Mouse (Mus musculus) cortical plate, adult 2 months (tissue): ENCODE data around the gene Wdr61. TPM values are rescaled to one million over a fixed set of nuclear protein-coding genes. Genes with fewer than 3 reads are reported as not detected.
"Not testable (repeated sequence)": the region's sequence is repeated elsewhere in the genome, so short reads cannot be mapped to it uniquely, and the experiment has no call there.

Experiments
- H3K27ac ChIP-seq: fragments of 200-500 bp; 2 replicates; pipeline ENCODE4 v1.5.1; 2012; ENCODE audit warnings: low read length, control low read depth, inconsistent platforms; ENCODE audit not compliant: insufficient read depth
- H3K4me1 ChIP-seq: fragments of 200-500 bp; 2 replicates; pipeline ENCODE4 v1.6.1; 2011; ENCODE audit warnings: low read length; ENCODE audit not compliant: control insufficient read depth, insufficient read depth
- H3K4me3 ChIP-seq: fragments of 200-500 bp; 2 replicates; pipeline ENCODE4 v1.5.1; 2011; ENCODE audit warnings: mild to moderate bottlenecking, low read length, control low read depth; ENCODE audit not compliant: insufficient read depth
- CTCF ChIP-seq: fragments of 200-500 bp; IDR thresholded peaks from 2 replicates; pipeline ENCODE4 v1.5.1; 2011; ENCODE audit warnings: mild to moderate bottlenecking, control low read depth, low read length; ENCODE audit not compliant: insufficient read depth; ENCODE audit errors: extremely low read depth
- POLR2A ChIP-seq: fragments of 200-500 bp; IDR thresholded peaks from 2 replicates; pipeline ENCODE4 v1.6.1; 2011; ENCODE audit warnings: mild to moderate bottlenecking, low read length, control low read depth; ENCODE audit not compliant: insufficient read depth; ENCODE audit errors: extremely low read depth
- polyA plus RNA-seq: library from polyadenylated mRNA; depleted of rRNA; stranded (reverse); fragments of >200 nt; gene quantifications from 2 replicates; pipeline ENCODE4 v1.2.3, GENCODE M21; 2012

Wdr61 gene
- polyA plus RNA-seq, 1 experiment: 62.6 TPM

DNA sequence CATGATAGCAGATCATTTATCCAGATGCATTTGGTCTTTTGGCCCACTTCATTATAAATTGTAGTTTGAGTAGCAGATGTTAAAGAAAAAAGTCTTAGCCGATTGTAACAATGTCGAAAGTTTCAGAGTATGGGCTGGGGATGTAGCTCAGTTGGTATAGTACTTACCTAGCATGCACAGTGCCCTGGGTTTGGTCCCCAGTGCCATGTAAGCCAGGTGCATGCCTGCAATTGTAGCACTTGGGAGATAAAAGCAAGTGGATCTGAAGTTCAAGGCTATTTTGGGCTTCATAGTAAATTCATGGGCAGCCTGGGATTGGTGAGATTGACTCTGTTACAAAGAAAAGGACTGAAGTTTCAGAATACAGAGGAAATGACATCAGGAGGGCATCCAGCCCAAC is 31.7 kb downstream of the Wdr61 start:
- Histone ChIP-seq H3K27ac (no peak overlapping the region), H3K4me3 (no peak overlapping the region), H3K4me1 (peaks cover 18% of the 10 kb centered on the region)
- TF ChIP-seq POLR2A (no peak), CTCF (no peak)

DNA sequence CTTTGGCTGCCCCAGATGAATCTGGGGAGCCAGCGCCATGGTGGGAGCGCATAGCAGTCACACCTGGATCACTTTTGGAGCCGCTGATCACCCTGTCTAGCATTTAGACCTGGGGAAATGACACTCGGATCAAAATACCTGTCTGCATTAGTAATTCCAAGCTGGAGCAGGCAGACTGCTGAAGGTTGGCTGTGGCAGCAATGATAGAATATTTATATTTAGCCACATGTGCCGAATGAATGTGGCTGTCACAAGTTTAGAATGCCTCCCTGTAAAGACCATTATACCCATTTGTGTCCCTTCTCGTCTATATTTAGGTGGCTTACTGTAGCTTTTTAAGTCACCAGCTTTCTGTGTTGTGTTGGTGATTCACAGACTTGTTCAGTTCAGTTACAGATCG is 33.6 kb downstream of the Wdr61 start:
- H3K27ac ChIP-seq: 0 out of 2 replicates have a peak overlapping the region, but pooled peaks have one; percentile 31
- peak overlapping the region; percentile 71; the same call in 1 of the 2 replicates for H3K4me3 ChIP-seq
- TF ChIP-seq CTCF: no peak
- no peak for TF ChIP-seq POLR2A
- peaks cover 18% of the 10 kb centered on the region for H3K4me1 ChIP-seq

DNA sequence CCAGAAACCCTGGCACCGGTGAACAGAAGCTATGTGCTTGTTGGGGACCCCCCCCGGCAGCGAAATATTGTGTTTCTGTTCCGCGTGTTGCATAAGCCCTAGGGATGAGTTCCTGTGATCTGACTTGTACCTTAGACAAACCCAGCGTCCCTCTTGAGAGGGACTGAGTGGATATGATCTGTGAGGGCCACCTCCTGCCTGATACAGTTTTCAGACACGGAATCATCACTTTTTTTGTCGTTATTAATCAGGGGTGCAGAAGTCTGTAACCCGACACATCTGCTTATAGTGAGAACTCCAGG is 34.2 kb downstream of the Wdr61 start:
- TF ChIP-seq CTCF: no peak
- no peak for TF ChIP-seq POLR2A
- H3K4me3 ChIP-seq: peak overlapping the region; percentile 71
- 0 out of 2 replicates have a peak overlapping the region, but pooled peaks have one; percentile 52 for H3K27ac ChIP-seq
- peaks cover 18% of the 10 kb centered on the region for H3K4me1 ChIP-seq

DNA sequence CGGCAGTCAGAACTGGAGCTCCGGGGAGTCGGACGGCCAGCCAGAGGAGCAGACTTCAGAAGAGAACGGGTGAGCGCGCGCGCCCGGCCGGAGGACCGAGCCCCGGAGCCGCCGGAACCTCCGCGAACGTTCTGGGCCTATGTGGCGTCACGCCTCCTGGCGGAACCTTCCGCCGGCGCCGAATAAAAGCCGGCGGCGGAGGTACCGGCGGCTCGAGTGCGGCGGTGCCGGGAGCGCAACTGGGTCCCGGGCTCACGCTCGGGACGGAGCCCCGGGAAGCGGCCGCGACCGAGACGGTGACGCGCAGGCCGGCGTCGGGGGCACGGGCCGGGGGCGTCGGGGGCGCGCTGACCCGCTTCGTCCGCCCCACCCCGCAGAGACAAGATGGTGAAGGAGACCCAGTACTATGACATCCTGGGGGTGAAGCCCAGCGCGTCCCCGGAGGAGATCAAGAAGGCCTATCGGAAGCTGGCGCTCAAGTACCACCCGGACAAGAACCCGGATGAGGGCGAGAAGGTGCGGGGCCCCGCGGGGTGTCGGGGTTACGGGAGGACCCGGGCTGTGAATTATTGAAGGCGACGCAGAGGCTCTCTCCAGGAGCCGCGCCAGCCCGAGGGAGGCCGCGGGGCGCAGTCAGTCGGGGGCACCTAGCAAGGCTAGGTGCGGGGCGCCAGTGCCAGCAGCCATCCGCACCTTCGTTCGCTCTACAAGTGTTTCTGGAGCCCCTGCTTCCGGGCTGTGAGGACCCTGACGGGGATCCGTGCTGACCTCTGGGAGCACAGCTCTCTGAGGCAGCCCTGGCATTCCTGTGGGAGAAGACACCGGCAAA is 34.8 kb downstream of the Wdr61 start:
- H3K4me3 ChIP-seq: peak overlapping the region; percentile 71
- TF ChIP-seq CTCF (no peak), POLR2A (peak; percentile 60; the same call in 1 of the 2 replicates)

DNA sequence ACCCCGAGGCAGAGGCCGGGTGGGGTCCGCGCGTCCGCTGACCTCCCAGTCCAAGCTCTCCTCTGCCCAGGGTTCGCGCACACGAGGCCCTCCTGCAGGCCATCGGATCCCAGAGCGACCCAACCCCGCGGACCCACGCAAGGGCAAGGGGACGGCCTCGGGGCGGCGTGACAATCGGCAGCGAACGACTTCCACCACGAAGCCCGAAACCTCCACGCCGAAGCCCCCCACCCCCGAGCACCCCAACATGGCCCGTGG is 35.3 kb downstream of the Wdr61 start:
- Histone ChIP-seq H3K4me3 (peak overlapping the region; percentile 71), H3K4me1 (peaks cover 12% of the 10 kb centered on the region; the same call in 1 of the 2 replicates), H3K27ac (peak overlapping the region; percentile 92)
- TF ChIP-seq POLR2A: no peak
- no peak for TF ChIP-seq CTCF

More for the DNA sequence above, 34.8 kb downstream of the Wdr61 start:
- Histone ChIP-seq H3K4me1 (peaks cover 14% of the 10 kb centered on the region), H3K27ac (peak overlapping the region; percentile 92)

DNA sequence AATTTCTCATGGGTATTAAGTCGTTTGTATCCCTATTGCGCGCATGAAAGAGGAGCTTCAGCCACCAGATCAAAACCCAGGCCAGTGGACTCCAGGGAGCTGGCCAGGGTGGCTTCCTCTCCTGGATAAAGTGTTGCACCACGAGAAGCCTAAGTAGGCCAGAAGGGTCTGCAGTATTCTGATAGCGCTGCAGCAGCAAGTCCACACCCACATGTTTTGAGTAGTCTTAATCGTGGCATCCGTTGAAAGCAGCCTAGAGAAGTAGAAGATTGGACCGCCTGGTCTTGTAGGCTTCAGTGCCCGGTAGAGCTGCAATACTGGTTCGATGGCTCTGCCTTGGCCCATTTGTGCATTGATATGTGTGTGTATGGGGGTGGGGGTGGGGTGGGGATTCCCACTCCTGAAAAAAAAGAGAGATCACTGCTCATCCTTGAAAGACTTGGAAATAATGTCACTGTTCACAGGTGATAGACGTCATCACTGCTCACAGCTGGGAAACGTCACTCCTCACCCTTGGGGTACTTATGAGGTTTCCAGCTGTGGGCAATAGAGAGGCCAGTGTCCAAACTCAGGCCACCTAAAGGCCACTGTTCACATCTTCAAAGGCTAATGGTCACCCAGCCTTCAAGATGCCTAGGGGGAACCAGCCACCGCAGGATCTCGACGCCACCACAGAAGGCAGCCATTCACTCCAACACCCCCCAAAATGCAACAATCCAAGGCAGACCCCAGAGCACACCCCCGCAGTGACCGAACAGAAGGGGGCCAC is 35.8 kb downstream of the Wdr61 start, which contains the start of gene Dnaja4:
Gene Dnaja4, plus strand, starts transcription at position 556 of the 769 bp plus-strand sequence.
- H3K4me3 ChIP-seq: peak within 1 kb of the TSS; percentile 71
- TF ChIP-seq CTCF (no peak), POLR2A (no peak)
- H3K27ac ChIP-seq: peak within 1 kb of the TSS; percentile 92
- H3K4me1 ChIP-seq: peaks cover 8% of the 10 kb centered on the region; the same call in 1 of the 2 replicates

DNA sequence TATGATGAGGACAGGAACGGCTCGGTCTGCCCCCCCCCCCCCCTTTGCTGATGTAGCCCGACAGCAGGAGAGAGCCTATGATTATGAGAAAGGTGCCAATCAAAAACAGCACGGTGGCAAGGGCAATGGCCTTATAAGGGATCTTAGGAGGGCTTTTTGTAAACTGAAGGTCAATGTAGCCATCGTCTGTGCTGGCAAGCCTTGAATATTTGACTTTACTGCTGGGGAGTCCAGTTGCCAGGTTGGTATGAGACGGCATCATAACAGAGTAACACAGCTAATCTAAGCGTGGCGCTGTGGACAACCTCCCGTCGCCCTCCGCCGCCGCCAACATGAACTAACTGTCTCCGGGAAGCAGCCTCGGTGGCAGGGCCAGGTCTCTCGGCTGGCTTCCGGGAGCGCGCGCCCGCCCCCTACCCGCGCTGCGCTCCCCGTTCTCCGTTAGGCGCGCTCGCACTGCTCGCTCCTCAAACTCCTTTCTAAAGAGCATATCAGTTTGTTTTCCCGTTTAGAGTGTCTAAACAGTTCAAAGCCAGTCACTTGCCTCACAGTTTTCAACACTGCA is 43.0 kb downstream of the Wdr61 start:
- H3K27ac ChIP-seq, H3K4me1 ChIP-seq: not testable (repeated sequence)
- peak overlapping the region; percentile 26 for H3K4me3 ChIP-seq

DNA sequence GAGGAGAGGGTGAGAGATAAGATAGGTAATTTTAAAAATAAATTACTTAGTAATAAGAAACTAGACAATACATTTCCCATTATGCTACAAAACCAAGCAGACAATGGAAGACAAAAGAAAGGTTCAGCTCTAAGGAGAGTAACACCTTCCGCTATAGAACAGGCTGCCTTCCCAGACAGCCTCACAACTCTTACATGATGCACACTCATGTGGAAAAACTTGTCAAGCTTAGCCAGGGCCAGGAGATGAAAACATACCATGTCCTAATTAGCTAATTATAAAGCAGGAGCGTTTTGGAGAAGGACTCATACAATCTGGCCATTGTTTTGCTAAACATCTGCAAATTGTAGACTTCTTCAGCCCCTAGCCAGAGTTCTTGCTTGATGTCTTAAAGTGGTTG is 43.6 kb downstream of the Wdr61 start:
- H3K27ac ChIP-seq, H3K4me1 ChIP-seq, H3K4me3 ChIP-seq: not testable (repeated sequence)

DNA sequence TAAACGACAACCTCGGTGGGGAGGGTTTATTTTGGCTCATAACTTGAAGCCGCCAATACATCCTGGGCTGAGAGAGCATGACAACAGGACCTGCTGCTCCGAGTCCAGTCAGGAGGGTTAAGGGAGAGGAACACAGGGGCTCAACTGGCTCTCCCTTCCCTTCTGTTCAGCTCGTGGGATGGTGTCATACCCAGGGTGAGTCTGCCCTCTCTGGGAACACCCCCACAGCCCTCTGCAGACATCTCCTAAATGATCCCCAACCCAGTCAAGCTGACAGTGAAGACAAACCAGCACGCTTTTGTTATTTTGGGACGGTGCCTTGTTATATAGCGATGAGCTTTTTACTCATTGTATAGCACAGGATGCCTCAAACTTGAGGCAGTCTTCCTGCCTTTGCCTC is 44.9 kb downstream of the Wdr61 start:
- TF ChIP-seq POLR2A (no peak), CTCF (no peak)
- H3K4me1 ChIP-seq: no peaks in the 10 kb centered on the region
- H3K4me3 ChIP-seq: no peak overlapping the region
- no peak overlapping the region for H3K27ac ChIP-seq
